Mouse (Mus musculus): ENCODE data around the gene Itsn1.

Itsn1 gene

GRCm38 (mm10) chr16:91867672-91868071 lies 138.6 kb downstream of the Itsn1 start:
- in situ Hi-C loops (cut with MboI, MseI) = no loop called here

GRCm38 (mm10) chr16:91868943-91869911 lies 140.1 kb downstream of the Itsn1 start:
- in situ Hi-C loops (cut with MboI, MseI) = no loop called here

GRCm38 (mm10) chr16:91870158-91870582 lies 141.1 kb downstream of the Itsn1 start:
- in situ Hi-C loops (cut with MboI, MseI) = no loop called here

DNA sequence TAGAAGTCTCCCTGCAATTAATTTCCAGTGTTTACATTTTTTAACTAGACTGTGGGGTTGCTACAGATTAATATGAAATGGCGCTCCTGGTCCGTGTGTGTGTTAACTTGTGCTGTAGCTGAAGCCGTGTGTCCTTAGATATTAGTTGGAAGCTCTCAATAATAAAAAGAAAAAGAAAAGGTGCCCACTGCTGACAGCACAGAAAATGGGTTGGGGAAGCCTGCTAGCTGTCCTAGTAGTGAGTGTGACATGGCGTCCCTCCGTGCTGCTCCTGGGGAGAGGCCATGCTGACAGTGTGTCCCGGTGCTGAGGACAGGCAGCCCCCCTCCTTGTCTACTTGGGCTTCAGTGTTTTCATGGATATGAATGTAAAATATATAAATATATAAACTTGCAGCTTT lies 142.1 kb downstream of the Itsn1 start:
- in situ Hi-C loops (cut with MboI, MseI) = no loop called here

DNA sequence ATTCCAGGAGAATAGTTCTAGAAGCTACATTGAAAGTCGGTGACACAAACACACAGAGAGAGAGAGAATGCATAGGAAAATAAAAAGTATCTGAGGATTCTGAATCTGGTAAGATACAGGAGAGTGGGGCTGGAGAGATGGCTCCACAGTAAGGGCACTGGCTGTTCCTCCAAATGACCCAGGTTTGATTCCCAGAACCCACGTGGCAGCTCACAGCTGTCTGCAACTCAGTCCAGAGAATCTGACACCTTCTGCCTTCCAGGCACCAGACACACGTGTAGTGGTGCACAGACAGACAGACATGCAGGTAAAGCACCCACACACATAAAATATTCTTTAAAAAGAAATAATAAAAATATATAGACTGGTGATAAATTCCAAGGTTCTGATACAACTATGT lies 144.6 kb downstream of the Itsn1 start:
- in situ Hi-C loops (cut with MboI, MseI) = no loop called here

DNA sequence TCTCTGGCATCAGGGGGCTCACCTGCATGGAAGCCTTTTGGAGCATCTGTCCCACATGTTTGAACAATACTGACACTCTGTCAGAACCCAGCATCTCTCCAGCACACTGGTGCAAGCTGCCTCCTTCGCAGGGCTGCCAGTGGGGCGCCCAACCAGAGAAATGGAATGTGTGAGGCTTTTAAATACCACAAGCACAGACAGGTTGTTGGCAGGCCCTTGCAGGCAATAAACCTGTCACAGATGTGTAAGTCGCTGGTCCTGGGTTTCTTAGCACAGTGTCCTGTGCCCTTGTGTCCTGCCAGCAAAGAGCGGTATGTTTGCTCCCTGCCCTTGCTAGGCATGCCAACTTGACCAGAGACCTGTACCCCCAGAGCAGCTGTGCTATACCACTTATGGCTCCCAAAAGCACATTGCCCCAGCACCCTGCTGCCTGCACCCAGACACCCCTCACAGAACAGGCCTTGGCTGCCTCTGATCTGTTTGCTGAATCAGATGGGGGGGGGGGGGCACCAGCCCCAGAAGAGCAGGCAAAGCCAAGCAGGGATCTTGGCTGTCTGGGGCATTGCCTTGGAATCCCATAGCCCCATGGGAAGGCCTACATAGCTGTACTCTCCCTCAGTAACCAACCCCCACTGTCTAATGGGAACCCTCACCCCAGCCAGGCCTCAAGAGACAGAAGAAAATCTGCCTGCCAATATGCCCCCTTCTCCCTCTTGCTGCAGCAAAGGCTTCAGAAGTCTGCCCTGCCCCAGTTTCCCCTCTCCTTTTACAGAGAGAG lies 146.7 kb downstream of the Itsn1 start:
- in situ Hi-C loops (cut with MboI, MseI) = no loop called here

- in situ Hi-C loops (cut with MboI, MseI) = no loop called here
These were observed 147.4 kb downstream of the Itsn1 start for GRCm38 (mm10) chr16:91876457-91876856.

DNA sequence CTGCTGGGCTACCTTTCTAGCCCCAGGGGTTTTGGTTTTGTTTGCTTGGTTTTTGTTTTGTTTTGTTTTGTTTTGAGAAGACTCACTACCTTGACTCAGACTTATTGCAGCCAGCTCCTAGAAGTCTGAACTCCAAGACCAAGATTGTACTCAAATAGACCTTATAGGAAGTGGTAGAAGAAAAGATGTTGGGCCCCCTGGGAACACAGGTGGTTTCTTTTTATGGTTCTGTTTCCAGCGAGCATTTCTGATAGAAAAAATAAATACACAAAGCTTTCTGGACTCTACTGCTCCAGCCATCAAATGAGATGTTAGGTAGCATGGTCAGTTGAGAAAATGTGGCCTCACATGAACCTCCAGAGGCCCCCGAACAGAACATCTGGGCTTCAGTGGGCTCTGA lies 150.0 kb downstream of the Itsn1 start:
- in situ Hi-C loops (cut with MboI, MseI) = no loop called here

DNA sequence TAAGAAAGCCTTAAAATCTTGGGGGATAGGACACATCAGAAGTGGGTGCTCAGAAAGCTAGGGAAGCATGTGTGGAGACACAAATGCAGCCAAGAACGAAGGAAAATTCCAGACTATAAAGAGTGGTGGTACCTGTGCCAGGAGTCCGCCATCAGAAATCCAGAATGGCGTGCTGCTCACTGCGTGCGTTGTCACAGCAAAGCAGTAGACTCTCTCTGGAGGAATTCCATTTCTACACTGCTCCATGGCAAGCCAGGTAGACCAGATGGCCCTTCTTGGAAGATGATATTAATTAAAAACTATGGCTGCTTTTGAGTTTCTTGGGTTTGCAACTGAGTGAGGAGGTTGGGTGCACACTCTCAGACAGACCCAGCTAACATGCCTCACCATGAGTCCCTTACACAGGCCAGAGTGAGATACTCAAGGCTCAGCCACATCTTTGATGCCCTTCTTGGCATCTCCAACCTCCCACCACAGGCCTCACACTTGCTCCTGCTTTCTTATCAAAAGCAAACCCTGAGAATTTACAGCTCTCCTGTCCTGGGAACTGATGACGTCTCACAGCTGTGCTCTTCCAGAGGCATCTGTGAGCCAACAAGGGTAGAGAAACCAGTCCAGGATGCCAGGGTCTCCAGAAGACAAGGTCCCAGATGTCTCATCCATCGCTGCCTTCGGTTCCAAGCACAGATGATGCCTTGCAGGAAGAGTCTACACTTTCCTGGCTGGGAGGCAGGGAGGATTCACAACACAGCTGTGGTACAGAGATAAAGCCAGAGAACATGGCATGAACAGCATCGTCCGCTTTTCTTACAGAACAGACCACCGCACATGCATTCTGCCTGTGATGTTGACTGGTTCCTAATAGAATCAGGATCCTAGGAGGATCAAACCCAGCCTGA lies 152.0 kb downstream of the Itsn1 start:
- in situ Hi-C loops (cut with MboI, MseI) = no loop called here

DNA sequence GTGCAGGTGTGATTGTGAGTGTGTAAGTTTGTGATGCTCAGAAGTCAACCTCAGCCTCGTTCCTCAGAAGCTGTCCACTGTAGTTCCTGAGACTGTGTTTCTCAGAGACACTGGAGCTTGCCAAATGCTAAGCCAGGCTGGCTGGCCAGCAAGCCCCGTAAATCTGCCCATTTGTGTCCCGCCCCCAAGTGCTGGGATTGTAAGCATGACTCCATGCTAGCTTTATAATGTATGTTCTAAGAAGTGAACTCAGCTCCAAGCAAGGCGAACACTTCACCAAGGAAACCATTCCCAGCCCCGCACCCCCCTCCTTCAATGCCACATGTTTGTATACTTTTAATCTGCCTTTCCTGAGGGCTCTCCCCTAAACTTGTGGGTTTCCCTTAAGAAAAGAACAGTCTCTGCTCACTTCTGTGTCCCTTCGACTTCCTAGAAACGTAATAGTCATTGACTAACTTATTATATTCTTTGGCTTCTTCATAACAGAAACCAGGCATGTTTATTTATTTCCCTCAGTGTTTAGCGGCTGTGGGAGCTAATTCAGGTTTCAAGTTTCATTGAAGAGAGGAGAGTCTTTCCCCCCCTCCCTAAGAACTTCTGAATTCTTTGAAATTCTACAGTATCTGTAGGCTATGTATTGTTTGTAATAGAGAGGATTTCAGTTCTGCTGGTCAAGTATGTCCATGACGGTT lies 153.2 kb downstream of the Itsn1 start:
- in situ Hi-C loops (cut with MboI, MseI) = no loop called here

GRCm38 (mm10) chr16:91883636-91884035 lies 154.6 kb downstream of the Itsn1 start:
- in situ Hi-C loops (cut with MboI, MseI) = no loop called here

GRCm38 (mm10) chr16:91884196-91884595 lies 155.1 kb downstream of the Itsn1 start:
- in situ Hi-C loops (cut with MboI, MseI) = no loop called here

DNA sequence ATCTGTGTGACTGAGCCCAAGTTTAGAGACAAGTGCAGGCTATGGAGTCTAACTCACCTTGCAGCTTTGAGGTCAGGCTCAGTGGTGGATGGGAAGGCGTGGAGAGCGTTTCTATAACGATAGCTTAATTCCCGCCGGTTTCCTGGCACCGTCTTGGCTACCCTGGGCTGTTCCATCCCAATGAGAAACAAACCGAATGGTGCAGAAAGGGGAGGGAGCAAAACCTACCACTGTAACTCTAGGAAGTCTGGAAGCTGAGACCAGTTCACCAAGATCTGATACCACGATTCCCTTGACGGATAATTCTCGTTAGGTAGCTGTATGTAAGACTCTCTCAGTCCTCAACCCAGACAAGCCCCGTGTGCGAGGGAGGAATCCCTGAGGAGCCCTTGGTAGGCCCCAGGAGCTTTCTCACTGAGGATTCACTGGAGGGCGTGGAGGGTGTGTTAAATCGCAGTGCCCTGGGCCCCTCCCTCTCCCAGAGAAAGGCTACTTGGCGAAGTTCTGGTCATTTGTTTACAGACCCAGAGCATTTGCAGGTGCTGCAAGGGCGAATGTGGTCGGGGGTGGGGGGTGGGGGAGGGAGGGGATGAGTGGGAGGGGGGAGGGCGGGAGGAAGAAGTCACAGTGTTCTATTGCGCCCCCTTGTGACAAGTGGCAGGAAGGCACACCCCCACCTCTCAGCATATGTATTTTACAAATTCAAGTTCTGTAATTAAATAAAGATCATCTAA lies 156.5 kb downstream of the Itsn1 start:
- in situ Hi-C loops (cut with MboI, MseI) = no loop called here

GRCm38 (mm10) chr16:91888368-91888767 lies 159.3 kb downstream of the Itsn1 start:
- in situ Hi-C loops (cut with MboI, MseI) = no loop called here

DNA sequence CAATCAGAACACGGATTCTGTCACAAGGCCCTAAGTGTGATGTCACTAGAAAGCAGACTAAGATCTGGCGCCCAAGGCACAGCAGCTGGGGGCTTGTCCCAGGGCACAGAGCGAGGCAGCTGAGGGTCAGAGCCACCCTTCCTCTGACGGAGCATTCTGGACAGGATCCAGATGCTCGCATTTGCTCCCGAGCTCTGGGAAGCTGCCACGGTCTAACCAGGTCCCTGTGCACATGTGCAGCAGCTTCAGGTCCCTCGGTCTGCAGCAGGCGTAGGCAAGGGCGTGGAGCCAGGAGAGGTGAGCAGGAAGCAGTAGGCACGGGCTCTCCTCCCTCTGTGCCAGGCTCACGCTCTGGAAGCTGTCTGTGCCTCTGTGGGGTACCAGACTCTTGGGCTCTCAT lies 160.8 kb downstream of the Itsn1 start:
- in situ Hi-C loops (cut with MboI, MseI) = no loop called here

- in situ Hi-C loops (cut with MboI, MseI) = no loop called here
These were observed 162.1 kb downstream of the Itsn1 start for GRCm38 (mm10) chr16:91891218-91891617.

- in situ Hi-C loops (cut with MboI, MseI) = no loop called here
These were observed 167.3 kb downstream of the Itsn1 start for GRCm38 (mm10) chr16:91896426-91896830.

- in situ Hi-C loops (cut with MboI, MseI) = no loop called here
These were observed 170.1 kb downstream of the Itsn1 start for GRCm38 (mm10) chr16:91898850-91899848.

DNA sequence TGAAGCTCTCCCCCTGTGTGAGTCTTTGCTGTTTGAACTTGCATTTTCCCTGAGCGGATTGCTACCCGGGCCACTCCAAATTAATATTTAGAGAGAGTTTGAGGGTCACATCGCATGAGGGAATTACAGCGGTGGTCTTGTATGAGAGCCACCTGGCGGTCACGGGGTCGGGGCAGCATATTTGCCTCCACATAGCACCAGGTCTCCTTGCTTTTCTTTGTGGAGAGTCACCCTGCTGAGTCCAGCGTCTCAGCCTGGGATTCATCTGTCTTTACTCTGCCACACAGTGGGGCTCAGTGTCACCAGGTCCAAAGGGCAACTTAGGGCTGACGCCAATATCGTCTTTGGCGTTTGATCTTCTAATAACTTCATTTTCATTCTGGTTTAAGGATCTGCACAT lies 171.2 kb downstream of the Itsn1 start:
- in situ Hi-C loops (cut with MboI, MseI) = loop anchor here (5.0 kb wide), 1 partner anchor 178 kb away; no protein-coding TSS in a partner anchor
